Mouse (Mus musculus): Measurements from ENCODE around the gene Tmem88. TPM values are rescaled to one million over a fixed set of nuclear protein-coding genes. Genes with fewer than 3 reads are reported as not detected.

The Tmem88 gene
- polyA plus RNA-seq, 1 experiment from 2014 or later: 7.0 TPM

GRCm38 (mm10) chr11:69382478-69383105, 15.4 kb downstream of the Tmem88 start:
- H3K27ac ChIP-seq: no peak overlapping the region
- H3K4me2 ChIP-seq: no peak overlapping the region
- ATAC-seq (replicated peaks): no peak
- no peak overlapping the region for H3K4me3 ChIP-seq
- H3K36me3 ChIP-seq (replicated peaks): no peaks in the 10 kb centered on the region
- H3K4me1 ChIP-seq: no peaks in the 10 kb centered on the region
- H3K27me3 ChIP-seq (replicated peaks): no peaks in the 10 kb centered on the region
- no peak overlapping the region for H3K9ac ChIP-seq
- WGBS: 67% methylated on average over 10 of the region's 10 CpGs
- no peaks in the 10 kb centered on the region for H3K9me3 ChIP-seq

DNA sequence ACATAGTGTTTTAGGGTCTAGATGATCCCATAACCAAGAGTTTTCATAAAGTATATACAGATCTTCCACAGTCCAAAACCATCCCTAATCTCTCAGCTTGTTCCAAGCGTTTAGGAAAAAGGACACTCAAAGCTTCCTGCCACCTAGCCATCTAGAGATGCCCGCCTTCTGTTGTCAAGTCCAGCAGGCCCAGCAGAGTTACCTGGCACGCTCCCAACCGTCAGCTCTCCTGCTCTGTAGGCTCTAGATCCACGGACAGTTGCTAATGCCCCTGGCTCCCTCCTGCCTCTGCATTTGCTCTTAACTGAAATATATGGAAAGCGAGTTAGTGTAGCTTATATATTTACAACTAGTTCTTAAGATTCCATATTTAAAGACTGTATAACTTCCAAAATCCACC, 16.7 kb downstream of the Tmem88 start:
- Histone ChIP-seq H3K36me3 (replicated peaks) (no peaks in the 10 kb centered on the region), H3K4me2 (no peak overlapping the region), H3K9ac (no peak overlapping the region), H3K27me3 (replicated peaks) (no peaks in the 10 kb centered on the region), H3K9me3 (no peaks in the 10 kb centered on the region), H3K4me3 (no peak overlapping the region), H3K4me1 (no peaks in the 10 kb centered on the region), H3K27ac (no peak overlapping the region)
- 77% methylated on average over 6 of the region's 6 CpGs for WGBS
- ATAC-seq (replicated peaks): no peak

GRCm38 (mm10) chr11:69379600-69379999, 18.4 kb downstream of the Tmem88 start:
- H3K4me3 ChIP-seq: no peak overlapping the region
- no peaks in the 10 kb centered on the region for H3K27me3 ChIP-seq (replicated peaks)
- no peaks in the 10 kb centered on the region for H3K9me3 ChIP-seq
- H3K4me1 ChIP-seq: no peaks in the 10 kb centered on the region
- no peak overlapping the region for H3K9ac ChIP-seq
- ATAC-seq (replicated peaks): no peak
- 86% methylated on average over 3 of the region's 3 CpGs for WGBS
- H3K36me3 ChIP-seq (replicated peaks): no peaks in the 10 kb centered on the region
- no peak overlapping the region for H3K27ac ChIP-seq
- H3K4me2 ChIP-seq: no peak overlapping the region

DNA sequence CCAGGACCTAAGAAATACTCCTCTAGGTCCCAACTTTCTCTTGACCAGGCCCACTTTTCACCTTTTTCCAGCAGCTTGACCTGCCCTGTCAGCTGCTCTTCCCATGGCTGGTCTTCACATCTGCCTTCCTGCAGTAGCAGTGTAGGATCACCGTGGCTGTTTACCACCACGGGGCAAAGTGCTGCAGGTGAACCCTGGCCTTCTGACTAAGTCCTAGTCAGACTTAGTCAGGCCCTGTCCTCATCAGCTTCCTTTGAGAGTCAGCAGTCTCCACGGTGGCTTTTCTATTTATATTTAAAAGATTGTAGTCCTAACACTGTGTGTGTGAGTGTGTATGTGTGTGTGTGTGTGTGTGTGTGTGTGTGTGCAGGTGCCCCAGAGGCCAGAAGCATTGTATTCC, 20.3 kb downstream of the Tmem88 start:
- Histone ChIP-seq H3K36me3 (replicated peaks) (no peaks in the 10 kb centered on the region), H3K27me3 (replicated peaks) (no peaks in the 10 kb centered on the region), H3K9me3 (no peaks in the 10 kb centered on the region), H3K27ac (no peak overlapping the region), H3K4me2 (no peak overlapping the region), H3K4me3 (no peak overlapping the region), H3K4me1 (0 out of 2 replicates have a peak, but pooled peaks cover under 1% of the 10 kb centered on the region), H3K9ac (no peak overlapping the region)
- 78% methylated on average over 3 of the region's 3 CpGs for WGBS
- no peak for ATAC-seq (replicated peaks)

DNA sequence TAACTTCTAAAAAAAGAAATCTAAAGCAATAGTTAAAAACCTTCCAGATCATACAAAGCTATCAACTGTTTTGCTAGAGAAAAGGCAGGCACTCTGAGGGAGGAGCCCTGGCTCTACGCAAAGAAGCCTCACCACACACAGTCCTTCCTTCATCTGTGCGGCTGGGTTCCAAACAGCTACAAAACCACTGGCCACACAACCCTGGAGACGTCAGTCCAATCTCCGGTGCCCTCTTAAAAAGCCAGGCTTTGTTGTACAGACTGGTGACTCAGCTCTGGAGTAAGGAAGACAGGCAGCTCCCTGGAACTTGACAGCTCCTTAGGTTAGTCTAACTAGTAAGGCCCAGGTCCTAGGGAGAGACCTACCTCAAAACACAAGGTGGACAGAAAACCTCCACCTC, 22.4 kb downstream of the Tmem88 start:
- no peak overlapping the region for H3K4me3 ChIP-seq
- no peaks in the 10 kb centered on the region for H3K36me3 ChIP-seq (replicated peaks)
- peaks cover 21% of the 10 kb centered on the region for H3K4me1 ChIP-seq
- no peaks in the 10 kb centered on the region for H3K9me3 ChIP-seq
- 90% methylated on average over 4 of the region's 4 CpGs for WGBS
- no peak for ATAC-seq (replicated peaks)
- no peak overlapping the region for H3K4me2 ChIP-seq
- H3K9ac ChIP-seq: no peak overlapping the region
- no peaks in the 10 kb centered on the region for H3K27me3 ChIP-seq (replicated peaks)
- no peak overlapping the region for H3K27ac ChIP-seq

DNA sequence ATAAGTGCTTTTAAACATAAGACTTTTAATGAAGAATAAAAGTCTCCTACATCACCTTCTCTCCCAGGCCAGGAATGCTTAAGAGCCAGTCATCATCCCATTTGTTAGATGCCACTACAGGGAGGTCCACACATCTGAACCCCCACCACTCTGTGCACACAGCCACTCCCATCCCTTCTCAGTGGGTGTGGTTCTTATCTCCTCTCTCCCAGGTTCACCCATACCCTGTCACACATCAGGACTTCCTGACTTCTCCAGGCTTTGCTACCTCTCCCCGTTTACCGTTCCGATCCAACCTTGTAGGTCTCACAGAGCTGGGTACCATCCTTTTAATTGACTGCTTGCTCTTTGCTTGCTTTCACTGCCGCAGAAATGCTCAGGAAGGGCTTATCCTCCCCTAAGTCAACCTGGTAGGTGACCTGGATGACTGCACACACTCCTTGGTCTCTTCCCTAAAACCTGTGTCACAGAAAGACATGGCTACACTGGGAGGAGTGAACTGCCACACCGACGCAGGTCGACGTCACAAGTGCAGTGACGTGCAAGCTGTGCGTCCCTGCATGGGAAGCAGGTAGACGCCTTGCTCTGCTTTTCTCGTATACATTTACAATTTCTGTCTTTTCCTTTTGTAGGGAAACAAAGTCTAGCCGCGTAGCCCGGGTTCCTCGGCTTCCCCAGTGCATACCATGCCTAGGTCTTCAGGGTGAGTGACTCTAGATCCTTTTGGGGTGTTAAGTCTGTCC, 24.6 kb downstream of the Tmem88 start:
- Histone ChIP-seq H3K27me3 (replicated peaks) (no peaks in the 10 kb centered on the region), H3K4me1 (peaks cover 28% of the 10 kb centered on the region), H3K27ac (no peak overlapping the region; the same call in 1 of the 2 replicates), H3K4me2 (no peak overlapping the region), H3K9me3 (no peaks in the 10 kb centered on the region), H3K9ac (no peak overlapping the region), H3K36me3 (replicated peaks) (no peaks in the 10 kb centered on the region), H3K4me3 (no peak overlapping the region)
- no peak for ATAC-seq (replicated peaks)
- 92% methylated on average over 16 of the region's 16 CpGs for WGBS

GRCm38 (mm10) chr11:69372780-69373170, 25.3 kb downstream of the Tmem88 start:
- Histone ChIP-seq H3K27me3 (replicated peaks) (no peaks in the 10 kb centered on the region), H3K27ac (peak overlapping the region; percentile 74), H3K36me3 (replicated peaks) (no peaks in the 10 kb centered on the region), H3K4me3 (no peak overlapping the region), H3K9me3 (no peaks in the 10 kb centered on the region), H3K4me2 (no peak overlapping the region), H3K4me1 (peaks cover 32% of the 10 kb centered on the region), H3K9ac (no peak overlapping the region)
- 67% methylated on average over 3 of the region's 3 CpGs for WGBS
- no peak for ATAC-seq (replicated peaks)

DNA sequence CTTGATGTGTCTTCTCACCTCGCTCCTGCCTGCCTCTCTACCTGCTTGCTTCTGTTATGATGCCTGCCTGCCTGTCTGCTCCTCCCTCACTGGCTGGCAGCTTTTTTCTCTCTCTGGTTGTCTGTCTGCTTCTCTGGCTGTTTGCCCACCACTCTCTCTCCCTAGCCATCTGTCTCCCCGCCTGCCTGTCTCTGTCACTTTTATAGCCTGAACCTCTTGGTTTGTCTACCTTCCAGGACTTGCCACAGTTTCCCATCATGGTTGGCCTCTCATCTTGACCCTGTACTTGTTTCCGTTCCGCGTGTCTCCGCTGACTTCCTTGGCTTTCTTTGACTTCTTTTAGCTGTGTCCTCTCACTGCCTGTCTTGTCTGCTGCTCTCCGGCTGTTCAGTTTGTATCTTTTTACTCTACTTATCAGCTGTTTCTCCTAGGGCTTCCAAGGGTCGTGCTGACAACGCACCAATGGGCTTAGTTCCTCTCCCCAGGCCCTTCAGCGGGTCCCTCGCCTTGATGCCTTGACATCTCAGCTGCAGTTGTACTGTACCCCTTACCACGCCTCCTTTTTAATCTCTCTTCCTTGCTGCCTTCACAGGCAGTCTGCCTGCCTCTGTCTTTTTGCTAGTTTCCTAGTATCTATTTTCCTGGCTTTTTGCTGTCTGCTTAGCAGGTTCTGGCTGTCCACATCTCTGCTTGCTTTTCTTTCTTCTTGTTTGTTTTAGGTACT, 25.8 kb downstream of the Tmem88 start:
- ATAC-seq (replicated peaks): no peak
- WGBS: 39% methylated on average over 12 of the region's 12 CpGs

GRCm38 (mm10) chr11:69371601-69372000, 26.4 kb downstream of the Tmem88 start:
- H3K9ac ChIP-seq: peak overlapping the region; percentile 10; the same call in 1 of the 2 replicates
- H3K9me3 ChIP-seq: no peaks in the 10 kb centered on the region
- WGBS: 22% methylated on average over 12 of the region's 12 CpGs
- no peaks in the 10 kb centered on the region for H3K36me3 ChIP-seq (replicated peaks)
- H3K27me3 ChIP-seq (replicated peaks): no peaks in the 10 kb centered on the region
- H3K27ac ChIP-seq: peak overlapping the region; percentile 74
- no peak; the same call in 1 of the 2 replicates for ATAC-seq (replicated peaks)
- peak overlapping the region; percentile 8; the same call in 1 of the 2 replicates for H3K4me3 ChIP-seq
- peak overlapping the region; percentile 36 for H3K4me2 ChIP-seq
- H3K4me1 ChIP-seq: peaks cover 41% of the 10 kb centered on the region

More for the DNA sequence above, 25.8 kb downstream of the Tmem88 start:
- H3K27me3 ChIP-seq (replicated peaks): no peaks in the 10 kb centered on the region
- H3K27ac ChIP-seq: peak overlapping the region; percentile 74
- 0 out of 2 replicates have a peak overlapping the region, but pooled peaks have one; percentile 8 for H3K4me3 ChIP-seq
- H3K9ac ChIP-seq: peak overlapping the region; percentile 18; the same call in 1 of the 2 replicates
- no peaks in the 10 kb centered on the region for H3K9me3 ChIP-seq
- peaks cover 37% of the 10 kb centered on the region for H3K4me1 ChIP-seq
- H3K4me2 ChIP-seq: peak overlapping the region; percentile 36
- H3K36me3 ChIP-seq (replicated peaks): no peaks in the 10 kb centered on the region

- Histone ChIP-seq H3K27ac (peak overlapping the region; percentile 74), H3K27me3 (replicated peaks) (no peaks in the 10 kb centered on the region), H3K9me3 (no peaks in the 10 kb centered on the region), H3K4me2 (peak overlapping the region; percentile 36), H3K4me3 (peak overlapping the region; percentile 14; the same call in 1 of the 2 replicates), H3K36me3 (replicated peaks) (no peaks in the 10 kb centered on the region), H3K4me1 (peaks cover 46% of the 10 kb centered on the region), H3K9ac (no peak overlapping the region)
- no peak for ATAC-seq (replicated peaks)
- WGBS: 14% methylated on average over 9 of the region's 9 CpGs
Measured at GRCm38 (mm10) chr11:69370817-69371215, 27.2 kb downstream of the Tmem88 start.

GRCm38 (mm10) chr11:69369990-69370816, 27.8 kb downstream of the Tmem88 start:
- no peaks in the 10 kb centered on the region for H3K27me3 ChIP-seq (replicated peaks)
- no peaks in the 10 kb centered on the region for H3K9me3 ChIP-seq
- H3K4me2 ChIP-seq: peak overlapping the region; percentile 93
- H3K4me1 ChIP-seq: peaks cover 52% of the 10 kb centered on the region
- ATAC-seq (replicated peaks): no peak
- H3K4me3 ChIP-seq: peak overlapping the region; percentile 91
- H3K27ac ChIP-seq: peak overlapping the region; percentile 100
- H3K9ac ChIP-seq: peak overlapping the region; percentile 100
- 21% methylated on average over 2 of the region's 2 CpGs for WGBS
- H3K36me3 ChIP-seq (replicated peaks): no peaks in the 10 kb centered on the region
